Mouse (Mus musculus) MEL (cell line): Measurements from ENCODE around the gene Lamc3.

ENCODE experiments used
- CTCF ChIP-seq, 3 experiments: IDR thresholded peaks in 2 of 3; conservative IDR thresholded peaks in 1 of 3; 2 replicates each; pipeline ENCODE4 v1.5.1; 2011 to 2012; ENCODE audit warnings: low read length in 3 of 3, low read depth in 2 of 3, mild to moderate bottlenecking in 2 of 3, improper control_type of control experiment in 1 of 3, inconsistent platforms in 1 of 3, mixed read lengths in 1 of 3, moderate library complexity in 1 of 3; ENCODE audit not compliant: control insufficient read depth in 1 of 3, insufficient read depth in 1 of 3, poor library complexity in 1 of 3, severe bottlenecking in 1 of 3
- POLR2A ChIP-seq, 2 experiments: IDR thresholded peaks; 2 replicates each; pipeline ENCODE4 v1.6.1; 2011 to 2012; ENCODE audit warnings: low read length in 2 of 2, mild to moderate bottlenecking in 2 of 2, control low read depth in 1 of 2, improper control_type of control experiment in 1 of 2, low read depth in 1 of 2, moderate library complexity in 1 of 2; ENCODE audit not compliant: control insufficient read depth in 1 of 2, insufficient read depth in 1 of 2, poor library complexity in 1 of 2

- no peak for TF ChIP-seq CTCF (IDR thresholded peaks at IDR 0.05 in 2 of 3, conservative IDR thresholded peaks at IDR 0.05 in 1 of 3; ENCODE audit: control insufficient read depth in 1 of 3, insufficient read depth in 1 of 3, low read depth in 2 of 3, low read length in 3 of 3, poor library complexity in 1 of 3, severe bottlenecking in 1 of 3)
- no peak for TF ChIP-seq POLR2A (IDR thresholded peaks at IDR 0.05; ENCODE audit: control insufficient read depth in 1 of 2, insufficient read depth in 1 of 2, low read depth in 1 of 2, low read length in 2 of 2, poor library complexity in 1 of 2)
Observed at GRCm38 (mm10) chr2:31990961-31991360, 103.9 kb downstream of the Lamc3 start.
